Mouse (Mus musculus) erythroblast, embryonic 14.5 days (primary cell): ENCODE results near the gene Psmd9.

Experiments used
- GATA1 ChIP-seq: IDR thresholded peaks from 2 replicates; pipeline ENCODE4 v1.6.1; 2012; ENCODE audit warnings: low read length, inconsistent platforms, mixed read lengths
- TAL1 ChIP-seq: IDR thresholded peaks from 3 replicates; pipeline ENCODE4 v1.6.1; 2012; ENCODE audit warnings: low read length, inconsistent platforms, mixed read lengths

DNA sequence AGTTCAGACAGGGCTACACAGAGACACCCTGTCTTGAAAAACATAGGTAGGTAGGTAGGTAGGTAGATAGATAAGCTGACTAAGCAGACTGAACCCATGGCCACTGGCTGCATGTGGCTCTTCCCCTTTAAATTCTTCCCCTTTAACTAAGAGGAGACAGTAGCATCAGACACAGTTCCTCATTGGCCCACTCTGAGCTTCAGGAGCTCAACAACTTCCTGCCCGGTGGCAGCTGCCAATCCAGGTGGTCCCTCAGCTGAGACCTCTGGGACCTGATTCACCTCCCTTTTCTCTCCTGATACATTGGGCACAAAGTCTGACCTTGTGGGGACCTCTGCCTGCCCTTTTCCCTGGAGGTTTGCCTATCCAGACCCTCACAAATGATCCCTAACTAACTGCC is 16.3 kb upstream of the Psmd9 start:
- TF ChIP-seq TAL1 (no peak), GATA1 (no peak)
